Comparison of ENCODE assay signal across 16 mouse cellular contexts in the genomic region with DNA sequence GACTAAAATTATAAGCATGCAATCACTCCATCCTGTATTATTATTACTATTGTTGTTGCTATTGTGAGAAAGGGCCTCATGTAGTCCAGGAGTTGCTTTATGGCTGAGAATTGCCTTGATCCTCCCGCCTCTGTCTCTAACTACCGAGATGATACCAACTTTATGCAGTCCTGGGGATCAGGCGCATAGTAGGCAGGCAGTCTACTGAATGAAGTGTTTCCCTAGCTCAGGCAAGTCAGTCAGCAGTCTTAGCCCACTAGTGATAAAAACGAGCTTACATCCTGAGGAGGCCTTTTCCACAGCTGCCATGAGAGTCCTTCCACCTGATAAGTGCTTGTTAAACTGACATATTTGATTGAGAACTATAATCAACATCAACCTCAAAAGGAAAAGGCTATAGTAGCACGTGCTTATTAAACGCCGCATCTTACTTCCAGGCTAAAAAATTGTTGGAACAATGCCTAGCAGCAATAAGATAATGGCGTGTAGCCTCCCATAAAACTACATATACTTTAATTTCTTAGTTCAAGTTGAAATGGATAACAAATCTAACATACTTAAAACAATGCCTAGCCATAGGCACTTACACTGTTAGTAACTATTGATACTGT.
"Had no signal": no experiment of that assay in that cellular context is flagged by ENCODE, and none has a peak within 500 bp of the region (broad histone marks: within the 10 kb centered on the region; RNA-seq: fewer than 3 reads in every experiment).

No protein-coding gene starts in this region.

- H3K4me1 ChIP-seq: stomach, embryonic 15.5 days had no signal

- H3K27me3 ChIP-seq: neural tube, embryonic 13.5 days; neural tube, embryonic 15.5 days; stomach, embryonic 15.5 days had no signal

- H3K36me3 ChIP-seq: stomach, embryonic 15.5 days had no signal

- DNase-seq: retina, postnatal 1 day; right cerebral cortex, adult 18-20 months; right cerebral cortex, postnatal 14 days; right cerebral cortex, postnatal 25 days; right cerebral cortex, postnatal 4 days; spleen, adult 18-20 months; thymus, adult 18-20 months; thymus, adult 2 months; thymus, postnatal 14 days; thymus, postnatal 25 days; thymus, postnatal 36 days; thymus, postnatal 4 days had no signal

- H3K27ac ChIP-seq: neural tube, embryonic 13.5 days; neural tube, embryonic 15.5 days; stomach, embryonic 15.5 days; stomach, postnatal 0 days had no signal

- H3K9me3 ChIP-seq: neural tube, embryonic 13.5 days; neural tube, embryonic 15.5 days; stomach, embryonic 15.5 days had no signal

- H3K9ac ChIP-seq: neural tube, embryonic 13.5 days; neural tube, embryonic 15.5 days; stomach, embryonic 15.5 days had no signal

- H3K4me3 ChIP-seq: neural tube, embryonic 13.5 days; neural tube, embryonic 15.5 days; stomach, embryonic 15.5 days had no signal
